Mouse (Mus musculus) lung, postnatal 14 days (tissue): ENCODE measurements around the gene Olfr1086.
"Not testable (repeated sequence)": the region's sequence is repeated elsewhere in the genome, so short reads cannot be mapped to it uniquely, and the experiment has no call there.

Source experiments
- DNase-seq: peaks from one replicate; pipeline ENCODE4 v3.0.0; 2021

Gene Olfr1086

DNA sequence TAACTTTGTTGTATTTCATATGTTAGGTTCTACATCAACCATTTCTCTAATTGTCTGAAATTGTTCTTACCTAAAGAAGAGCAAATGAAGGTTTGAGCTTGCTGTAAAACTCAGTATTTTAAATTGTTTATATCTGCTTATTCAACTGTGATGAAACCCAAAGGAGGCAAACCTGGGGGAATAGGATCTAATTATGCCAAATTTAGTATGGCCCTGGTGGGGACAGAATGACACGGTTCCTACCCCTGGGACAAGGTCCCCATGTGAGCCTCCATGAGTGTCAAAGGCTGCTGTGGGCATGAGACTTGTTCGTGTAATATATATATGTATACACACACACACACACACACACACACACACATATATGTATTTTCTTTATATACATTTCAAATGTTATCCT is at the start of gene Olfr1086:
Olfr1086 (minus strand) TSS at position 101 of the 400 bp plus-strand sequence.
- no peak for DNase-seq

- DNase-seq, result no peak
Observed at GRCm38 (mm10) chr2:86698295-86698694, 18.4 kb upstream of the Olfr1086 start, which contains the start of gene Olfr1087. TSS of gene Olfr1087 (minus strand) at chr2:86698395.

DNA sequence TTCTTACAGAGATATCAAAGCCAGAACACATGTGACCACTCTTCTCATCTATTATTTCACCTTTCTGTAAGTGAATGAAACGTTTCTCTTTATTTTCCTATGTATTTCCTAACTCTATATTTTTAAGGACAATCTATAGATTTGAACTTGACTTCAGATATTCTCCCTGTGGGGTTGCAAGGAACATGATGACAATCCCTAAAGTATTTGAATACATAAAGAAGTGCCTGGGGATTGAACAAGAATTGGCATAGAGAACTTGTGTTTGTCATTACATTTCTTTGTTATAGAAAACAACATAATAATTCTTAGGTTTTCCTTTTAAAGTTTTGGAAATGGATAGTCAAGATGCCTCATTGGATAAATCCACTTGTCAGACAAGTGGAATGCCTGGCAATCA is 18.0 kb downstream of the Olfr1086 start, which contains the start of gene Olfr1085:
Olfr1085 (minus strand) TSS at position 101 of the 400 bp plus-strand sequence.
- no peak for DNase-seq

GRCm38 (mm10) chr2:86639625-86640024 is 40.3 kb downstream of the Olfr1086 start, which contains the start of gene Olfr1084:
TSS of gene Olfr1084 (minus strand) at chr2:86639725.
- not testable (repeated sequence) for DNase-seq
